Mouse (Mus musculus) kidney, adult 2 months (tissue): Measurements from ENCODE around the gene Pla2r1. TPM values are rescaled to one million over a fixed set of nuclear protein-coding genes. Genes with fewer than 3 reads are reported as not detected.

ENCODE experiments used
- DNase-seq: peaks from one replicate; pipeline ENCODE4 v3.0.0; 2021
- H3K27ac ChIP-seq: fragments of 200-500 bp; 2 replicates; pipeline ENCODE4 v1.5.1; 2012; ENCODE audit warnings: low read depth, low read length, control low read depth, inconsistent platforms; ENCODE audit not compliant: insufficient read depth
- H3K27me3 ChIP-seq: fragments of 200-500 bp; replicated peaks from 2 replicates; pipeline ENCODE4 v1.6.1; 2012; ENCODE audit warnings: mild to moderate bottlenecking, moderate library complexity, low read length, inconsistent platforms; ENCODE audit not compliant: control insufficient read depth, insufficient read depth
- H3K36me3 ChIP-seq: fragments of 200-500 bp; 2 replicates; pipeline ENCODE4 v1.6.1; 2012; ENCODE audit warnings: mild to moderate bottlenecking, moderate library complexity, low read length, inconsistent platforms; ENCODE audit not compliant: control insufficient read depth, insufficient read depth
- H3K4me1 ChIP-seq: fragments of 200-500 bp; 2 replicates; pipeline ENCODE4 v1.6.1; 2011; ENCODE audit warnings: low read length; ENCODE audit not compliant: control insufficient read depth, insufficient read depth
- H3K4me3 ChIP-seq: fragments of 200-500 bp; 2 replicates; pipeline ENCODE4 v1.5.1; 2011; ENCODE audit warnings: mild to moderate bottlenecking, low read depth, low read length, control low read depth; ENCODE audit not compliant: insufficient read depth
- CTCF ChIP-seq: fragments of 200-500 bp; conservative IDR thresholded peaks from 2 replicates; pipeline ENCODE4 v1.5.1; 2011; ENCODE audit warnings: low read depth, mild to moderate bottlenecking, control low read depth, low read length, moderate library complexity, mixed read lengths; ENCODE audit not compliant: insufficient read depth, insufficient read length
- POLR2A ChIP-seq: fragments of 200-500 bp; IDR thresholded peaks from one replicate; pipeline ENCODE4 v1.6.1; 2011; ENCODE audit warnings: low read depth, low read length, control low read depth
- WGBS: fragments of 180-500 bp; shearing (Covaris S2); methylation state at CpG from one replicate; pipeline ENCODE4 v1.1.7; 2018; 5-methylcytosine and 5-hydroxymethylcytosine counted together
- polyA plus RNA-seq: library from polyadenylated mRNA; depleted of rRNA; stranded (reverse); fragments of >200 nt; gene quantifications from 2 replicates; pipeline ENCODE4 v1.2.3, GENCODE M21; 2012

Gene Pla2r1
- polyA plus RNA-seq, 1 experiment: 4.8 TPM

GRCm38 (mm10) chr2:60414334-60414733, 138.8 kb downstream of the Pla2r1 start:
- H3K4me1 ChIP-seq: no peaks in the 10 kb centered on the region
- no peaks in the 10 kb centered on the region for H3K27me3 ChIP-seq
- 43% methylated on average over 8 of the region's 8 CpGs for whole genome bisulfite sequencing
- TF ChIP-seq POLR2A (no peak), CTCF (no peak)
- no peak overlapping the region for H3K4me3 ChIP-seq
- no peaks in the 10 kb centered on the region for H3K36me3 ChIP-seq
- H3K27ac ChIP-seq: no peak overlapping the region
- no peak for DNase-seq

GRCm38 (mm10) chr2:60413006-60413650, 140.0 kb downstream of the Pla2r1 start:
- H3K27me3 ChIP-seq: no peaks in the 10 kb centered on the region
- no peak overlapping the region for H3K4me3 ChIP-seq
- no peak for TF ChIP-seq CTCF
- no peak for TF ChIP-seq POLR2A
- no peak for DNase-seq
- no peak overlapping the region for H3K27ac ChIP-seq
- no peaks in the 10 kb centered on the region for H3K4me1 ChIP-seq
- no peaks in the 10 kb centered on the region for H3K36me3 ChIP-seq
- 83% methylated on average over 18 of the region's 18 CpGs for WGBS

- WGBS: 85% methylated on average over 7 of the region's 7 CpGs
Measured at GRCm38 (mm10) chr2:60411181-60411580, 141.9 kb downstream of the Pla2r1 start.

GRCm38 (mm10) chr2:60409989-60410763, 142.9 kb downstream of the Pla2r1 start:
- Histone ChIP-seq H3K27ac (no peak overlapping the region), H3K4me1 (no peaks in the 10 kb centered on the region), H3K4me3 (no peak overlapping the region), H3K36me3 (no peaks in the 10 kb centered on the region), H3K27me3 (no peaks in the 10 kb centered on the region)
- TF ChIP-seq POLR2A: no peak
- TF ChIP-seq CTCF: no peak
- 61% methylated on average over 11 of the region's 11 CpGs for WGBS
- no peak for DNase-seq

More at GRCm38 (mm10) chr2:60411181-60411580, 141.9 kb downstream of the Pla2r1 start:
- no peaks in the 10 kb centered on the region for H3K27me3 ChIP-seq
- no peaks in the 10 kb centered on the region for H3K36me3 ChIP-seq
- H3K27ac ChIP-seq: no peak overlapping the region
- no peak for DNase-seq
- TF ChIP-seq POLR2A (no peak), CTCF (no peak)
- H3K4me3 ChIP-seq: no peak overlapping the region
- H3K4me1 ChIP-seq: no peaks in the 10 kb centered on the region

- no peak for DNase-seq
- H3K36me3 ChIP-seq: no peaks in the 10 kb centered on the region
- H3K27me3 ChIP-seq: no peaks in the 10 kb centered on the region
- H3K4me3 ChIP-seq: no peak overlapping the region
- H3K4me1 ChIP-seq: no peaks in the 10 kb centered on the region
- TF ChIP-seq CTCF (no peak), POLR2A (no peak)
- WGBS: 70% methylated on average over 6 of the region's 6 CpGs
- H3K27ac ChIP-seq: no peak overlapping the region
Measured at GRCm38 (mm10) chr2:60409194-60409593, 143.9 kb downstream of the Pla2r1 start.

- TF ChIP-seq CTCF (no peak), POLR2A (no peak)
- Histone ChIP-seq H3K36me3 (no peaks in the 10 kb centered on the region), H3K27me3 (no peaks in the 10 kb centered on the region), H3K4me1 (no peaks in the 10 kb centered on the region), H3K4me3 (no peak overlapping the region), H3K27ac (no peak overlapping the region)
- WGBS: 96% methylated on average over 2 of the region's 2 CpGs
- no peak for DNase-seq
Measured at GRCm38 (mm10) chr2:60407387-60407786, 145.7 kb downstream of the Pla2r1 start.

- no peak for DNase-seq
- Histone ChIP-seq H3K4me3 (no peak overlapping the region), H3K27me3 (no peaks in the 10 kb centered on the region), H3K27ac (no peak overlapping the region), H3K4me1 (no peaks in the 10 kb centered on the region), H3K36me3 (no peaks in the 10 kb centered on the region)
- no peak for TF ChIP-seq POLR2A
- TF ChIP-seq CTCF: no peak
- 82% methylated on average over 5 of the region's 5 CpGs for WGBS
Measured at GRCm38 (mm10) chr2:60405431-60405830, 147.7 kb downstream of the Pla2r1 start.
